Mouse (Mus musculus): ENCODE results near the gene Stim1.
"Not testable (repeated sequence)": the region's sequence is repeated elsewhere in the genome, so short reads cannot be mapped to it uniquely, and the experiment has no call there.

Gene Stim1

GRCm38 (mm10) chr7:102441657-102442391 is 174.2 kb downstream of the Stim1 start, which contains the start of gene Rrm1:
TSS of gene Rrm1 (plus strand) at chr7:102441695.
- DNase-seq (ENCODE audit: low read depth, low spot score) = peak; percentile 93

- DNase-seq (ENCODE audit: low read depth, low spot score) = no peak
These were observed 174.8 kb downstream of the Stim1 start for GRCm38 (mm10) chr7:102442432-102442831.

- no peak for DNase-seq (ENCODE audit: low read depth, low spot score)
These were observed 176.7 kb downstream of the Stim1 start for GRCm38 (mm10) chr7:102444301-102444700.

GRCm38 (mm10) chr7:102446438-102446837 is 178.8 kb downstream of the Stim1 start:
- no peak for DNase-seq (ENCODE audit: low read depth, low spot score)

GRCm38 (mm10) chr7:102458618-102459380 is 191.2 kb downstream of the Stim1 start:
- DNase-seq (ENCODE audit: low read depth, low spot score) = no peak

- no peak for DNase-seq (ENCODE audit: low read depth, low spot score)
These were observed 200.0 kb downstream of the Stim1 start for GRCm38 (mm10) chr7:102467566-102467965.

- DNase-seq (ENCODE audit: low read depth, low spot score) = no peak
These were observed 205.1 kb downstream of the Stim1 start for GRCm38 (mm10) chr7:102472675-102473074.

GRCm38 (mm10) chr7:102476601-102477000 is 209.0 kb downstream of the Stim1 start:
- DNase-seq (ENCODE audit: low read depth, low spot score) = no peak

GRCm38 (mm10) chr7:102477377-102477776 is 209.8 kb downstream of the Stim1 start:
- DNase-seq (ENCODE audit: low read depth, low spot score) = no peak

GRCm38 (mm10) chr7:102478425-102478824 is 210.8 kb downstream of the Stim1 start:
- DNase-seq (ENCODE audit: low read depth, low spot score) = no peak

GRCm38 (mm10) chr7:102478926-102479325 is 211.3 kb downstream of the Stim1 start:
- DNase-seq (ENCODE audit: low read depth, low spot score) = no peak

- no peak for DNase-seq (ENCODE audit: low read depth, low spot score)
These were observed 211.9 kb downstream of the Stim1 start for GRCm38 (mm10) chr7:102479368-102480078.

- DNase-seq (ENCODE audit: low read depth, low spot score) = no peak
These were observed 213.2 kb downstream of the Stim1 start for GRCm38 (mm10) chr7:102480821-102481220.

- no peak for DNase-seq (ENCODE audit: low read depth, low spot score)
These were observed 214.0 kb downstream of the Stim1 start, which contains the start of gene Olfr543 for GRCm38 (mm10) chr7:102481579-102481978. TSS of gene Olfr543 (minus strand) at chr7:102481679.

- DNase-seq (ENCODE audit: low read depth, low spot score) = no peak
These were observed 216.1 kb downstream of the Stim1 start for GRCm38 (mm10) chr7:102483665-102484064.

GRCm38 (mm10) chr7:102484766-102485165 is 217.2 kb downstream of the Stim1 start:
- DNase-seq (ENCODE audit: low read depth, low spot score) = not testable (repeated sequence)

GRCm38 (mm10) chr7:102486105-102486504 is 218.5 kb downstream of the Stim1 start:
- DNase-seq (ENCODE audit: low read depth, low spot score) = no peak

All from WW6 (cell line).